Mouse (Mus musculus): ENCODE measurements around the gene Cyp27b1.

- TF ChIP-seq CTCF (IDR thresholded peaks at IDR 0.05; ENCODE audit: control insufficient read depth, insufficient read depth, insufficient read length) (no peak), MYOD1 (IDR thresholded peaks at IDR 0.05; ENCODE audit: control insufficient read depth, insufficient read length, low read depth) (no peak)
These were observed 27.6 kb downstream of the Cyp27b1 start for GRCm38 (mm10) chr10:127075651-127076050.
